Mouse (Mus musculus) lung, adult 2 months (tissue): ENCODE data around the gene Hist1h1b.
A peak's percentile ranks its signal among the peaks of the same experiment; 100 is the strongest.
"Not testable (repeated sequence)": the region's sequence is repeated elsewhere in the genome, so short reads cannot be mapped to it uniquely, and the experiment has no call there.

Source experiments
- CTCF ChIP-seq: fragments of 200-500 bp; IDR thresholded peaks from 2 replicates; pipeline ENCODE4 v1.5.1; 2011; ENCODE audit warnings: mild to moderate bottlenecking, low read length, control low read depth; ENCODE audit not compliant: insufficient read depth
- POLR2A ChIP-seq: fragments of 200-500 bp; IDR thresholded peaks from 2 replicates; pipeline ENCODE4 v1.6.1; 2011; ENCODE audit warnings: low read depth, mild to moderate bottlenecking, control low read depth, low read length, borderline replicate concordance; ENCODE audit errors: extremely low read depth

DNA sequence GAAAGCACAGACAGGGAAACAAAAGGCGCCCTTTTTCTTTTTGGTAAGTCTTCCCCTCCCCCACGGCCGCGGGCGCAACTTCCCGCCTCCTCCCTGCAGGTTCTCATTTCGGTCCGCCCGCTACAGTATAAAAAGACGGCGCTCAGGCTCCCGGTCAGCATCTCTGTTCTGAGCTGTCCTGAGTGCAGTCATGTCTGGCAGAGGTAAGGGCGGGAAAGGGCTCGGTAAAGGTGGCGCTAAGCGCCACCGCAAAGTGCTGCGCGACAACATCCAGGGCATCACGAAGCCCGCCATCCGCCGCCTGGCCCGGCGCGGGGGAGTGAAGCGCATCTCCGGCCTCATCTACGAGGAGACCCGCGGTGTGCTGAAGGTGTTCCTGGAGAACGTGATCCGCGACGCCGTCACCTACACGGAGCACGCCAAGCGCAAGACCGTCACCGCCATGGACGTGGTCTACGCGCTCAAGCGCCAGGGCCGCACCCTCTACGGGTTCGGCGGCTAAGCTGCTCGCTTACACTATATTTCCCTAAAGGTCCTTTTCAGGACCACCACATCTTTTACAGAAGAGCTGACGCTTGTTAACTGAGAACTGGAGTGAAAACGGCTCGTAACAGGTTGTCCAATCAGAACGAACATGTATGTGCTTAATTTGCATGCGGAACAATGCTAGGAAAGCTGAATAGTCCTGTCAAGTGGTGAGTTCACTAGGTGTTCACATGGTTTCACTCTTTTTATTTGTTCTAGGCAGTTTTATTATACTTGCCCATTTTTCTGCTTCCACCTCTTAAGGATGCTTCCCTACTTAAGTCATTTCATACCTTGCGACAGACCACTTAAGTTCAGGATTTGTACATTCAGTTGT, 45.3 kb downstream of the Hist1h1b start, which contains the start of gene Hist1h4j:
- TF ChIP-seq CTCF: not testable (repeated sequence)
- TF ChIP-seq POLR2A: peak; percentile 74; the same call in 1 of the 2 replicates
